Mouse (Mus musculus) lung, embryonic 15.5 days (tissue): Measurements from ENCODE around the gene Aoc3. TPM values are rescaled to one million over a fixed set of nuclear protein-coding genes. Genes with fewer than 3 reads are reported as not detected.

Experiments used
- ATAC-seq: fragments of 200-750 bp; cut with Nextera tagmentation; 2 replicates; pipeline ENCODE4 v1.8.0; 2017; ENCODE audit warnings: moderate number of reproducible peaks, borderline replicate concordance; ENCODE audit not compliant: low FRiP score, low TSS enrichment; ENCODE audit errors: extremely low read depth
- H3K27ac ChIP-seq: fragments of 300-500 bp; sonication (generic); 2 replicates; pipeline ENCODE4 v1.5.1; 2015; ENCODE audit warnings: moderate library complexity, mild to moderate bottlenecking, inconsistent platforms
- H3K27me3 ChIP-seq: fragments of 300-500 bp; sonication (generic); 2 replicates; pipeline ENCODE4 v1.6.1; 2015; ENCODE audit warnings: inconsistent platforms
- H3K36me3 ChIP-seq: fragments of 300-500 bp; sonication (generic); 2 replicates; pipeline ENCODE4 v1.6.1; 2015; ENCODE audit warnings: inconsistent platforms
- H3K4me1 ChIP-seq: fragments of 300-500 bp; sonication (generic); 2 replicates; pipeline ENCODE4 v1.6.1; 2015; ENCODE audit warnings: inconsistent platforms
- H3K4me2 ChIP-seq: fragments of 300-500 bp; sonication (generic); 2 replicates; pipeline ENCODE4 v1.6.1; 2015; ENCODE audit warnings: inconsistent platforms, mild to moderate bottlenecking, moderate library complexity
- H3K4me3 ChIP-seq: fragments of 300-500 bp; sonication (generic); 2 replicates; pipeline ENCODE4 v1.5.1; 2015; ENCODE audit warnings: mild to moderate bottlenecking, inconsistent platforms
- H3K9ac ChIP-seq: fragments of 300-500 bp; sonication (generic); 2 replicates; pipeline ENCODE4 v1.6.1; 2015; ENCODE audit warnings: inconsistent platforms
- H3K9me3 ChIP-seq: fragments of 300-500 bp; sonication (generic); 2 replicates; pipeline ENCODE4 v1.6.1; 2016; ENCODE audit warnings: inconsistent platforms
- WGBS: fragments of 180-500 bp; shearing (Covaris S2); methylation state at CpG from one replicate; pipeline ENCODE4 v1.1.7; 2015; 5-methylcytosine and 5-hydroxymethylcytosine counted together
- polyA plus RNA-seq: library from polyadenylated mRNA; unstranded; fragments of >200 nt; fragmentation: Nextera tagmentation; extraction: Ambion mirVana; gene quantifications from 2 replicates; pipeline ENCODE4 v1.2.1, GENCODE M21; 2015

Aoc3 gene
- 1.3 and 1.4 TPM in 2 replicates for polyA plus RNA-seq

DNA sequence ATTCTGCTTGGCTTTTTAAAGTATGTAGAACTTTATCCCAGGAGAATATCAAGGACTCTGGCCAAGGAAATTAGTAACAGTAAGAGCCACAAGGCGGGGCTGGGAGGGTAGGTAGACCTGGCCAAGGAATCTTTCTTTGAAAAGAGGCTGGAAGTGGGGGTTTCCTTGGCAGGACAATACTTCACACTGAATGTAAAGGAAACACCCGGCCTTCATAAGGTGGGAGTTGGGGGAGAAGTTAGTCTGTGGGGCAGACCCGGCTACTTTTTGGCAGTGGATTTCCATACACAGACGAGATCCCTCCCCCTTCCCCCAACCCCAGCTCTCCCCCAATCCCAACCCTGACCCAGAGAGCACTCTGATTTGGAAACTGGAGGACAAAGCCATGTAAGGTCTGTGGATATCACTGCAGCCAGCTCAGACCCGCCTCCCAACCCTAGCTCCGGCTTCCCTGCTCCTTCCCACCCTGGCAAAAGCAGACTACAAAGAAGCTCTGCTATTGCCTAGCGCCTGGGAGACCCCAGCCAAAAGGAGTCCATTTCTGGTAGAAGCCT, at the start of gene Aoc3:
Gene Aoc3 (plus strand): TSS at position 235 of the 554 bp plus-strand sequence.
- Histone ChIP-seq H3K9me3 (no peaks in the 10 kb centered on the region), H3K4me3 (no peak within 1 kb of the TSS), H3K27ac (no peak within 1 kb of the TSS), H3K36me3 (peaks cover 4% of the 10 kb centered on the region; the same call in 1 of the 2 replicates), H3K4me2 (peak within 1 kb of the TSS; percentile 13; the same call in 1 of the 2 replicates), H3K9ac (no peak within 1 kb of the TSS), H3K4me1 (no peaks in the 10 kb centered on the region; the same call in 1 of the 2 replicates), H3K27me3 (no peaks in the 10 kb centered on the region)
- ATAC-seq: 0 out of 2 replicates have a peak, but pooled peaks have one; percentile 36
- whole genome bisulfite sequencing: 59% methylated on average over 7 of the region's 7 CpGs

DNA sequence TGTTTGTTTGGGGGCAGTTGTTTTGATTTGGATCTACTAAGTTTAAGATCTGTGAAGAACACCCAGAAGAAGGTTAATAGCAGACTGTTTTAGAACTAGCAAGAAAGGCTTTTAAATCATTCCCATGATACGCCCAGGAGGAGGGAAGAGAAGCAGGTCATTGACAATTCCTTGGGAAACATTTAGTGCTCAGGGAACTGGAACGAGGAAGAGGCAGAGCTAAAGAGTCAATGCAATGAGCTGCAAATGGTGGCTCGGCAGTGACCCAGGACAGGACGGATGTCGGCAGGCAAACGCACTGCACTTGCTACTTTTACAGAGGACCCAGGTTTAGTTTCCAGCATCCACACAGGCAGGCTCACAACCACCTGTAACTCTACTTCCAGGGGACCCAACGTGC, 49.6 kb upstream of the Aoc3 start:
- Histone ChIP-seq H3K27ac (no peak overlapping the region), H3K4me1 (peaks cover 29% of the 10 kb centered on the region), H3K9ac (no peak overlapping the region), H3K27me3 (no peaks in the 10 kb centered on the region), H3K4me2 (no peak overlapping the region), H3K36me3 (0 out of 2 replicates have a peak, but pooled peaks cover 2% of the 10 kb centered on the region), H3K9me3 (no peaks in the 10 kb centered on the region), H3K4me3 (no peak overlapping the region)
- ATAC-seq: no peak
- 52% methylated on average over 7 of the region's 7 CpGs for WGBS

DNA sequence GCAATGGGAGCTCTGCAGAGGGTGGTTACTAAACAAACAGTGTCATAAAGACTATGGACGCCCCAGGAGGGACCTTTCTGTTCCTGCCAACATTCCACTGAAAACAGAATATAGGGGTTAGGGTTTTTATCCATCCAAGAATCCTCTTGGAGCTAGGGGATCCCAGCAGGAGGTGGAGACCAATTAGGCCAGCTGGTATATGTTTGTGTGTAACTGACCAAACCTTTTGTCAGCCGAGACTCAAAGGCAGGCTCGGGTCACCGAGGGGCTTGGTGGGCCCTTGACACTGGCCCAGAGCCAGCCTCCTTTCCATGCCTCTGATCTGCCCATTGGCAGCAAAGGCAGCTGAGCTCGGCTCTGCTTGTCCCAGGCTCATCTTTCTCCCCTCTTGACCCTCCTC, 47.5 kb upstream of the Aoc3 start:
- Histone ChIP-seq H3K9me3 (no peaks in the 10 kb centered on the region), H3K27me3 (no peaks in the 10 kb centered on the region), H3K4me2 (no peak overlapping the region), H3K27ac (no peak overlapping the region), H3K9ac (no peak overlapping the region), H3K36me3 (peaks cover 8% of the 10 kb centered on the region), H3K4me3 (no peak overlapping the region), H3K4me1 (peaks cover 9% of the 10 kb centered on the region)
- ATAC-seq: no peak
- 18% methylated on average over 5 of the region's 5 CpGs for WGBS

DNA sequence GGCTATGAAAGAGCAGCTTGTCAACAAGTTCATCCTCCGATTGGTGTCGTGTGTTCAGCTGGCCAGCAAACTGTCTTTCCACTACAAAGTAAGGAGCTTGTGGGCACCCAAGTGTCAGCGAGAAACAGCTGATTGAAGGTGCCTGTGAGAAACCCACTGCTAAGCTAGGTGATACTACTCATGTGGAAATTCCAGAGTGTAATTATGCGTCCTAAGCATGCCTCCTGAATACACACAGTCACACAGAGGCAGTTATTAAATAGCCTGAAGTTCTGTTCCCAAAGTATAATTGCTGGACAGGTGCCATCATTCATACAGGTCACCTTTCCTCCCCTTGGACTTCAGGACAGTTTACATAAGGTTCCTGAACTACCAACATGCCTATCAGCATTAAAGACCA, 46.6 kb upstream of the Aoc3 start:
- H3K9ac ChIP-seq: no peak overlapping the region
- peaks cover 6% of the 10 kb centered on the region for H3K4me1 ChIP-seq
- peaks cover 15% of the 10 kb centered on the region for H3K36me3 ChIP-seq
- no peaks in the 10 kb centered on the region for H3K9me3 ChIP-seq
- 64% methylated on average over 4 of the region's 4 CpGs for WGBS
- no peak overlapping the region for H3K4me3 ChIP-seq
- no peak for ATAC-seq
- H3K27ac ChIP-seq: no peak overlapping the region
- no peaks in the 10 kb centered on the region for H3K27me3 ChIP-seq
- H3K4me2 ChIP-seq: no peak overlapping the region

DNA sequence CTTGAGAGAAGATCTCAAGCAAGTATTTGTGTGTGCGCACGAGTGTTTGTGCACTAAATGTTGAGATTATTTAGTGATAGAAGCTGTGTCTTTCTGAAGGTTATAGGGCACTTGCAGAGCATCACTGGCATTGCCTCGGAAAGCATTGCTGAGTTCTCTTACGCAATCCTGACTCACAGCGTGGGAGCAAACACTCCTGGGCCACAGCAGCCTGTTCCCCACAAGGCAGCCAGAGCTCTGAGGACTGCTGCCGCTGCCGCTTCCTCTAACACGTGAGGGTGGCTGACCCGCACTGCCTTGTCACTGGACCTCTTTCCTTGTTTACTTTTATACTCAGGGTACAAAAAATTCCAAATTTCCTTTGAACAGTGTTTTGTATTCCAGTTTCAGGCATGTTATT, 43.1 kb upstream of the Aoc3 start:
- no peaks in the 10 kb centered on the region for H3K9me3 ChIP-seq
- H3K4me3 ChIP-seq: no peak overlapping the region
- H3K4me2 ChIP-seq: no peak overlapping the region
- H3K4me1 ChIP-seq: no peaks in the 10 kb centered on the region
- no peak overlapping the region for H3K27ac ChIP-seq
- no peaks in the 10 kb centered on the region for H3K27me3 ChIP-seq
- peaks cover 44% of the 10 kb centered on the region for H3K36me3 ChIP-seq
- 59% methylated on average over 9 of the region's 9 CpGs for WGBS
- H3K9ac ChIP-seq: no peak overlapping the region
- no peak for ATAC-seq

DNA sequence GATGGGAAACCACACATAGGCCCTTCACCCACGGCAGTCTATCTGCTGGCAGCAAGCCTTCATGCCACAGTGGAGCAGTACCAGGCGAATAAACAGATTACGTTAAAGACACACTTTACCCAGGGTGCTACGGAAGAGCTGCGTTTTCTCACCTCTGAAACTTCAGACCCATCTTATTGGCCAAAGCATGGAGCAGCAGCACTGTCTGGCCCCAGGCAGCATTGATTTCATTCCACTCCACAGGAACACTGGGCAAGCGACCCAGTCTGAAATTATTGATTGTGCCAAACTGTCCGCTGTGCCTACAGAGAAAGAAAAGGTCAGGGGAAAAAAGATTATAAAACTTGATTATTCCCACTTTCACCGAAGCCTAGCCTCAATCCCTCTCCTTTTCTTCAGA, 39.2 kb upstream of the Aoc3 start:
- peaks cover 72% of the 10 kb centered on the region for H3K36me3 ChIP-seq
- no peak overlapping the region for H3K27ac ChIP-seq
- H3K4me3 ChIP-seq: no peak overlapping the region
- no peak overlapping the region for H3K9ac ChIP-seq
- 95% methylated on average over 8 of the region's 8 CpGs for WGBS
- no peaks in the 10 kb centered on the region for H3K27me3 ChIP-seq
- H3K4me2 ChIP-seq: no peak overlapping the region
- H3K4me1 ChIP-seq: no peaks in the 10 kb centered on the region
- H3K9me3 ChIP-seq: no peaks in the 10 kb centered on the region
- ATAC-seq: no peak

DNA sequence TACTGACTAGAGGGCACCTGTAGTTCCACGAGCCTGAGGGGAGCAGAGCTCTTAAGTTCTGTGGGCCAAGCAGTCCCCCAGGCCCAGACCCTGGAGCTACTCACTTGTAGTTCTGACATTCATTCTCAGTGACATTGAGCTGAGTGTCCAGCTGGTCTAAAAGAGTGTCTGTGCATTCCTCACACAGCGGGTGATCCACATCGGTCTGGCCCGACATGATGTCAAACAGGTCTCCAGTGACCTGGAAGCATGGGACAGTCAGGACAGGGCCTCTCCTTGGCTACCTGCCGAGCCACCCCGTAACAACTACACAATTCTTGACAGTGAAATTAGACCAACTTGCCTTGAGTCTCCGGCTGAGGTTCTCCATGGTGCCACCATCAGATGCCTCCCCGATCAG, 35.2 kb upstream of the Aoc3 start:
- Histone ChIP-seq H3K9ac (no peak overlapping the region), H3K27me3 (no peaks in the 10 kb centered on the region), H3K9me3 (no peaks in the 10 kb centered on the region), H3K4me1 (no peaks in the 10 kb centered on the region), H3K36me3 (peaks cover 51% of the 10 kb centered on the region), H3K4me2 (no peak overlapping the region), H3K4me3 (no peak overlapping the region), H3K27ac (no peak overlapping the region)
- ATAC-seq: no peak
- 93% methylated on average over 8 of the region's 8 CpGs for WGBS

DNA sequence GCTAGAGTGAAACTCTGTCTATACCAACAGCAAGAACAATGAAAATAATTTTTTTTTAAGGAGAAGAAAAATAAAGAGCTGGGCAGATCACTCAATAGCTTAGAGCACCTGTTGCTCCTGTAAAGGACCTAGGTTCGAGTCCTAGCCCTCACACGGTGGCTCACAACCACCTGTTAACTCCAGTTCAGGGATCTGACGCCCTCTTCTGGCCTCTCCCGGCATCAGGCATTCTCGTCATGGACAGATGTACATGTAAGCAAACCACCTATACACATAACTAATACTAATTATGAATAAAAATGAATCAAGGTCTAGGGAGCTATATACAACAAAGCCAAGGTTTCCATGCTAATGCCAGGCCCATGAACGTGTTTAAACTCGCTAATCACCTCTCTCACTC, 29.5 kb upstream of the Aoc3 start:
- no peaks in the 10 kb centered on the region for H3K9me3 ChIP-seq
- H3K4me2 ChIP-seq: peak overlapping the region; percentile 93
- H3K4me3 ChIP-seq: peak overlapping the region; percentile 91
- WGBS: 61% methylated on average over 7 of the region's 7 CpGs
- peaks cover 4% of the 10 kb centered on the region; the same call in 1 of the 2 replicates for H3K36me3 ChIP-seq
- ATAC-seq: no peak
- no peaks in the 10 kb centered on the region for H3K27me3 ChIP-seq
- H3K27ac ChIP-seq: no peak overlapping the region
- peaks cover 12% of the 10 kb centered on the region for H3K4me1 ChIP-seq
- H3K9ac ChIP-seq: peak overlapping the region; percentile 88

DNA sequence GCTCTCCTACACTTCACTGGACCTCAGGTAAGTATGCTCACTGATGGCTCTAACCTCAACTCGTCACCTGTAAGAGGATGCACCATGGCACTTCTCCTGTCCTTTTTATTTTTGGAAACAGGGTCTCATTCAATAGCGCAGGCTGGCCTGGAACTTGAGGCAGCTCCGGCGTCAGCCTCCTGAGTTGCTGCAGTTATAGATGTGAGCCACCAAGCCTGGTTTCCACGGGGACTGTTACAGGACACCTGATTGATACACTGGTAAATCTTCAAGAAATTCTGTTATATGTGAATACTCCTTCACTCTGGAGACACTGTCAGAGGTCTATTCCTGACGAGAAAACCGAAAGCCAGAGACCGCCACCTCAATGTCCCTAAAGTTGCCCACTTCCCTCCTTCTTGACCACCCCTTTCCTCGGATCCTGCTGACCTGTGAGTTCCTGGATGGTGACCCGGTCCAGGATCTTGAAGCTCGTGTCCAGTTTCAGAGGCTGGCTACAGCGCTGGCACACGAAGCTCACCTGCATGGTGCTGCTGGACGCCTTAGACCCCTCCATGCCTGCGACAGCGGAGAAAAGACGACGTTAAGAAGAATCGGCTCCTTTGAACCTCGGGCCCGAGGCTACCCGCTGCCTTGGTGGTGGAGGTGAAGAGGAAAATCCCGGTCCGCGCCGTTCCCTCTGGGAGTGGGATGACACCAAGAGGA, 29.0 kb upstream of the Aoc3 start:
- H3K36me3 ChIP-seq: no peaks in the 10 kb centered on the region; the same call in 1 of the 2 replicates
- peak overlapping the region; percentile 93 for H3K4me2 ChIP-seq
- H3K27me3 ChIP-seq: no peaks in the 10 kb centered on the region
- no peaks in the 10 kb centered on the region for H3K9me3 ChIP-seq
- ATAC-seq: no peak; the same call in 1 of the 2 replicates
- H3K9ac ChIP-seq: peak overlapping the region; percentile 88
- peaks cover 12% of the 10 kb centered on the region for H3K4me1 ChIP-seq
- peak overlapping the region; percentile 91 for H3K4me3 ChIP-seq
- H3K27ac ChIP-seq: no peak overlapping the region
- 11% methylated on average over 26 of the region's 26 CpGs for WGBS

DNA sequence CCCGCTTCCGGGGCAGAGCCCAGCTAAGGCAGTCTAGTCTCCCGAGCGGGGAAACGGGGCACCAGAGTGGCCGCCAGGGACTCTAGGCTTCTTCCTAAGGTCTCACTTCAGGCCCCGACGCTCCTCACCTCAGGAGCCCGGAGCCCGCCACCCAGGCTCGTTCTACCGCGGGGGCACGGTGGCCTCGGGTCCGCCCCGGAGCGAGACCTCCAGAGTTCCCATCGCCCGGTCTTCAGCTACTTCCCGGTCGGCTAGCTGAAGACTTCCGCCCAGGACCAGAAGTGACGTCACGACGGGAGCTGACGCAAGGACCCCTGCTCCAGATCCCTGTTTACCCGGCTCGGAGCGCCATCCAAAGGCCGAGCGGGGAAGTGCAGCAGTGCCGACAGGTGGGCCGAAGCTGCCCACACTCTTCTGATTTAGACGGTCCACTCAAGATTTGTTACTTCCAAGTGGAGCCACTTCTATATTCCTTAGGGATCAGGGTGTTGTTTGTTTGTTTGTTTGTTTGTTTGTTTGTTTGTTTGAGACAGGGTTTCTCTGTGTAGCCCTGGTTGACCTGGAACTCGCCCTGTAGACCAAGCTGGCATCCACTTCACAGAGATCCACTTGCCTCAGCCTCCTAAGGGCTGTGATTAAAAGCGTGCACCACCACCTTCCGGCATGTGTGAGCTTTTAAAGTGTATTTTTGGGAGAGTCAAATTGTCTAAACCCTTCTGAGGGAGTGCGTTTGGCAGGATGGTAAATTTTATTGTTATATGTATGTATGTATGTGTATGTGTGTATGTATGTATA, 28.2 kb upstream of the Aoc3 start, which contains the start of gene Becn1:
Gene Becn1 (minus strand): TSS at position 283 of the 795 bp plus-strand sequence.
- H3K27me3 ChIP-seq: no peaks in the 10 kb centered on the region
- peak within 1 kb of the TSS; percentile 91 for H3K4me3 ChIP-seq
- H3K4me2 ChIP-seq: peak within 1 kb of the TSS; percentile 93
- H3K9me3 ChIP-seq: no peaks in the 10 kb centered on the region
- peak; percentile 93 for ATAC-seq
- H3K27ac ChIP-seq: no peak within 1 kb of the TSS
- 7% methylated on average over 39 of the region's 39 CpGs for WGBS
- peak within 1 kb of the TSS; percentile 88 for H3K9ac ChIP-seq
- H3K4me1 ChIP-seq: peaks cover 12% of the 10 kb centered on the region
- H3K36me3 ChIP-seq: no peaks in the 10 kb centered on the region; the same call in 1 of the 2 replicates

DNA sequence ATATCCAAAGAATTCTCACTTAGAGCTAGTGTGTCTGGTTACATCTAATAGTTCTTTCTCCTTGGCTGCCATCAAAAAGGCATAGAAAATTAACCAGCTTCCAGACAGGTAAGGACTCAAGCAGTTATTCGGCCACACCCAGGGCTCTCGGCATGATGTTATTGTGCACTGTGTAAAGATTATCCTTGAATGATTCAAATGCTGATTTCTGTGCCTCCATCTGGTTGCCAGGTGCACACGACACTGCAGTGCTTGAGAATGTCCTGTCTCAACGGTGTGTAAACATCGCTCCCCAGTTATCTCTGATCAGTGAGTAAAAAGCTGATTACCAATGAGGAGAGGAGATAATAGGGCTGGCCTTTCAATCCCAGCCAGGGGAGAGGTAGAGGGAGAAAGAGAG, 22.7 kb upstream of the Aoc3 start:
- Histone ChIP-seq H3K27ac (no peak overlapping the region), H3K4me1 (no peaks in the 10 kb centered on the region), H3K9ac (no peak overlapping the region), H3K9me3 (no peaks in the 10 kb centered on the region), H3K27me3 (no peaks in the 10 kb centered on the region), H3K4me3 (no peak overlapping the region), H3K36me3 (no peaks in the 10 kb centered on the region), H3K4me2 (no peak overlapping the region)
- 22% methylated on average over 5 of the region's 5 CpGs for WGBS
- no peak for ATAC-seq

DNA sequence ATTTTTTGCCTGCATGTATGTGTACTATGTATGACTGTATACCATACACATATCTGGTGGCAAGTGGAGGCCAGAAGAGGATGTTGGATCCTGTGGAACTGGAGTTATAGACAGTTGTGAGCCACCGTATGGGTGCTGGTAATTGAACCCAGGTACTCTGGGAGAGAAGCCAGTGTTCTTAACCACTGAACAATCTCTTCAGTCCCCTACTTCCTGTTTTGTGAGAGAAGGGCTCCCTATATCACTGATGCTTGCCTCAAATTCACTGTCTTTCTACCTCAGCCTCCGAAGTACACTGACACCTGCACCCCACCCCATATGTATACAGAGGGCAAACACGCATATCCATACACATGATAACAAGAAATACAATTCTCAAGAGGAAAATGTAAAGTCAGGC, 19.3 kb upstream of the Aoc3 start:
- Histone ChIP-seq H3K27me3 (no peaks in the 10 kb centered on the region), H3K36me3 (no peaks in the 10 kb centered on the region), H3K9me3 (no peaks in the 10 kb centered on the region), H3K9ac (no peak overlapping the region), H3K4me3 (no peak overlapping the region), H3K4me1 (no peaks in the 10 kb centered on the region), H3K27ac (no peak overlapping the region), H3K4me2 (no peak overlapping the region)
- WGBS: 87% methylated on average over 3 of the region's 3 CpGs
- ATAC-seq: no peak
